Mouse (Mus musculus) ovary, adult 2 months (tissue): ENCODE results near the gene 1700125H20Rik. TPM values are rescaled to one million over a fixed set of nuclear protein-coding genes. Genes with fewer than 3 reads are reported as not detected.

Experiments used
- polyA plus RNA-seq: library from polyadenylated mRNA; depleted of rRNA; stranded (reverse); fragments of >200 nt; gene quantifications from 2 replicates; pipeline ENCODE4 v1.2.3, GENCODE M21; 2012; rRNA removed

The 1700125H20Rik gene
- polyA plus RNA-seq: not detected in 2 replicates

DNA sequence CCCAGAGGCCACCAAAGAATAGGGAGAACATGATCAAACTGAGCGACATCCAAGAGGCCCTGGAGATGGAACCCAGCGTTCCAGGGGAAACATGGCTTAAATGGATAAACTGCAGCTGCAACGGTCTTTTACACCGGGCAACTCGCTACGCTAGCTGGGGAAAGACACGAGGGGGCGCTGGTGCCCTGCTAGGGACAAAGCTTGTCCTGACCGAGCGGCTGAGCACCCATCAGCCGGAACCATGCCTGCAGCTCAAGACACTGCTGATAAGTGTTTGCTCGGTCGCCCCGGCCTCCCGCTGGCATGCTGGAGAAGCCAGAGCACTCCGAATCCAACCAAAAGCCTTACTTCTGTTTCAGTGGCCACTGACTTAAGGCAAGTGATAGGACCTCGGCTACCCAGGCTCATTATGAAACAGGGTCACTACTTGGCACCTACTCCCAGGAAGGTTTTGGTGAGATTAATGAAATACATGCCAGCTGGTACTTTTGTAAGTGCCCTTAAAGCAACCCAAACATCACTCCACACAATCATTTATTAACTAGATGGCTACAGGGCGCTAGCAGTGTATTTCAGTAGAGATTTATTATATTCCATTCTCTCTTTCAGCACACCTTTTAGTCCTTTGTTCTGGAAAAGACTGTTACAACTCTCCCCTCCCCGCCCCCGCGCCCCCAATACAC, at the start of gene 1700125H20Rik:
1700125H20Rik (plus strand) TSS at position 347 of the 683 bp plus-strand sequence.

DNA sequence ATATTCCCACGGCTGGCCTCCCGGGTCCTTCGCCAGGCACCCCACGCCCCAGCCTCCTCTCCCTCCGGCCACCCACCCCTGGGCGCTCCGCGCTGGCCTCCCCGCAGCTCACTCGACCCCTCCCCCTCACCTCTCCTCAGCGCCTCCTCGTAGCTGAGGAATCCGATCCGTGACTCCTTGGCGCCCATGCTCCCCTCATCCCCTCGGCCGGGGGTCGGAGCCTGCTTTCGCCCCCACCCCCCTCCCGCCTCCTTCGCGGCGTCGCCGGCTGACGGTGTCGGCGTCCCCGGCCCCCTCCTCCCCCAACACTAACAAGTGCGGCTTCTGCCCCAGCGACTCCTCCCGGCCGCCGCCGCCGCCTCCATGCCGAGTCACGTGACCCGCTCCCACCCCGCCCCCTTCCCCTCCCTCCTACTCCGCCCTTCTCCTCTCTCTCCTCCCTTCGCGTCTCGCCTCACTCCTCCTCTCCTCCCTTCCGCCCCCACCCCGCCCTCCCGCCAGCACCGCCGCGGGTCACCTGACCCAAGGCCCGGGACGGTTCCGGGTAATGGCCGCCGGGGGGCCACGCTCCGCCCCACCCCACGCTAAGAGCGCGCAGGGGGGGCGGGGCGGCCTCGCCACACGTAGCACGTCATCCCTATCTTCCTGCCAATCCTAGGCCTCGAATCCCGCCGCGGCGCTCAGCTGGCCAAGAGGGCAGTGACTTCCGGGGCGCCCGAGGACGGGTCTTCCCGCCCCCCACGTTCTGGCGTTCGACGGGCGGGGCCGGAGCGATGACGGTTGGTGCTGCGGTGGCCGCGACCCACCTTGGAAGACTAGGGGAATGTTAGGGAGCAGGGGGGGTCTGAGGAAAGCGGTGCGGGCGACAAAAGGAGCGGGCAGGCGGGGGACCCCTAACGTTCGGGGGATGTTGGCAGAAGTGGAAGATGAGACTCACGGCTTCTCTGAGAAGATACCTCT, 30.3 kb upstream of the 1700125H20Rik start, which contains the start of gene Usp32:
Usp32 (minus strand) TSS at position 581 of the 960 bp plus-strand sequence.

Other genes starting within 250 kb of the 1700125H20Rik start
- gene Car4, start 212.6 kb upstream of the 1700125H20Rik start, polyA plus RNA-seq: 0.59 and 1.5 TPM in 2 replicates
- gene Usp32, start 30.2 kb upstream of the 1700125H20Rik start, polyA plus RNA-seq: 4.2 and 4.4 TPM in 2 replicates
- gene Appbp2, start 64.7 kb downstream of the 1700125H20Rik start, polyA plus RNA-seq: 26.0 and 30.8 TPM in 2 replicates
- 9.3 and 9.7 TPM in 2 replicates for gene Ppm1d, start 140.8 kb downstream of the 1700125H20Rik start, polyA plus RNA-seq
- gene Bcas3, start 182.8 kb downstream of the 1700125H20Rik start, polyA plus RNA-seq: 33.4 and 61.9 TPM in 2 replicates